Mouse (Mus musculus): ENCODE data around the gene Rabggtb. TPM values are rescaled to one million over a fixed set of nuclear protein-coding genes. Genes with fewer than 3 reads are reported as not detected.

The Rabggtb gene
- polyA plus RNA-seq, 1 experiment from 2014 or later, result 52.1 TPM

GRCm38 (mm10) chr3:153948176-153948575 is 35.4 kb upstream of the Rabggtb start:
- ATAC-seq (ENCODE audit: insufficient read depth) (no peak), DNase-seq (no peak)
- no peak for TF ChIP-seq CTCF (IDR thresholded peaks at IDR 0.05; ENCODE audit: low read depth)
- Histone ChIP-seq H3K4me2 (no peak overlapping the region), H3K4me1 (ENCODE audit: insufficient read depth) (no peaks in the 10 kb centered on the region), H3K9me3 (ENCODE audit: low read depth, low read length) (no peaks in the 10 kb centered on the region), H3K27ac (ENCODE audit: low read depth) (no peak overlapping the region), H3K27me3 (ENCODE audit: insufficient read depth, low read length) (no peaks in the 10 kb centered on the region), H3K4me3 (ENCODE audit: low read depth, low read length) (no peak overlapping the region), H3K9ac (no peak overlapping the region), H3K36me3 (ENCODE audit: insufficient read depth) (no peaks in the 10 kb centered on the region)
- 60% methylated on average over 2 of the region's 2 CpGs for WGBS

- ATAC-seq (ENCODE audit: insufficient read depth), result no peak
- Histone ChIP-seq H3K4me1 (ENCODE audit: insufficient read depth) (peaks cover 5% of the 10 kb centered on the region; the same call in 1 of the 2 replicates), H3K4me2 (no peak overlapping the region), H3K9me3 (ENCODE audit: low read depth, low read length) (no peaks in the 10 kb centered on the region), H3K27me3 (ENCODE audit: insufficient read depth, low read length) (no peaks in the 10 kb centered on the region), H3K9ac (no peak overlapping the region), H3K27ac (ENCODE audit: low read depth) (no peak overlapping the region), H3K36me3 (ENCODE audit: insufficient read depth) (no peaks in the 10 kb centered on the region), H3K4me3 (ENCODE audit: low read depth, low read length) (no peak overlapping the region)
- DNase-seq, result no peak
- no peak for TF ChIP-seq CTCF (IDR thresholded peaks at IDR 0.05; ENCODE audit: low read depth)
- WGBS, result 55% methylated on average over 4 of the region's 4 CpGs
Measured at GRCm38 (mm10) chr3:153947271-153947670, 34.5 kb upstream of the Rabggtb start.

GRCm38 (mm10) chr3:153944335-153944990 is 31.7 kb upstream of the Rabggtb start, which contains the start of gene Acadm:
Gene Acadm, minus strand, starts transcription at chr3:153944632.
- WGBS, result under 1% methylated on average over 41 of the region's 41 CpGs
- Histone ChIP-seq H3K9me3 (ENCODE audit: low read depth, low read length) (no peaks in the 10 kb centered on the region), H3K27me3 (ENCODE audit: insufficient read depth, low read length) (no peaks in the 10 kb centered on the region), H3K27ac (ENCODE audit: low read depth) (peak within 1 kb of the TSS; percentile 87), H3K36me3 (ENCODE audit: insufficient read depth) (peaks cover 4% of the 10 kb centered on the region; the same call in 1 of the 2 replicates), H3K9ac (peak within 1 kb of the TSS; percentile 69), H3K4me2 (peak within 1 kb of the TSS; percentile 85), H3K4me1 (ENCODE audit: insufficient read depth) (peaks cover 5% of the 10 kb centered on the region; the same call in 1 of the 2 replicates), H3K4me3 (ENCODE audit: low read depth, low read length) (peak within 1 kb of the TSS; percentile 80)
- ATAC-seq (ENCODE audit: insufficient read depth) (peak; percentile 97), DNase-seq (peak; percentile 98)
- no peak for TF ChIP-seq CTCF (IDR thresholded peaks at IDR 0.05; ENCODE audit: low read depth)

GRCm38 (mm10) chr3:153943901-153944334 is 31.1 kb upstream of the Rabggtb start:
- ATAC-seq (ENCODE audit: insufficient read depth) (peak; percentile 76), DNase-seq (no peak)
- Histone ChIP-seq H3K27ac (ENCODE audit: low read depth) (peak overlapping the region; percentile 87), H3K4me3 (ENCODE audit: low read depth, low read length) (peak overlapping the region; percentile 80), H3K4me2 (peak overlapping the region; percentile 85), H3K9ac (peak overlapping the region; percentile 69), H3K27me3 (ENCODE audit: insufficient read depth, low read length) (no peaks in the 10 kb centered on the region), H3K36me3 (ENCODE audit: insufficient read depth) (peaks cover 4% of the 10 kb centered on the region; the same call in 1 of the 2 replicates), H3K4me1 (ENCODE audit: insufficient read depth) (peaks cover 5% of the 10 kb centered on the region; the same call in 1 of the 2 replicates), H3K9me3 (ENCODE audit: low read depth, low read length) (no peaks in the 10 kb centered on the region)
- WGBS, result 0% methylated on average over 19 of the region's 19 CpGs
- no peak for TF ChIP-seq CTCF (IDR thresholded peaks at IDR 0.05; ENCODE audit: low read depth)

GRCm38 (mm10) chr3:153943003-153943640 is 30.3 kb upstream of the Rabggtb start:
- Histone ChIP-seq H3K9ac (peak overlapping the region; percentile 69), H3K4me3 (ENCODE audit: low read depth, low read length) (peak overlapping the region; percentile 80), H3K9me3 (ENCODE audit: low read depth, low read length) (no peaks in the 10 kb centered on the region), H3K27me3 (ENCODE audit: insufficient read depth, low read length) (no peaks in the 10 kb centered on the region), H3K4me1 (ENCODE audit: insufficient read depth) (peaks cover 5% of the 10 kb centered on the region; the same call in 1 of the 2 replicates), H3K27ac (ENCODE audit: low read depth) (peak overlapping the region; percentile 87; the same call in 1 of the 2 replicates), H3K4me2 (peak overlapping the region; percentile 85), H3K36me3 (ENCODE audit: insufficient read depth) (peaks cover 8% of the 10 kb centered on the region)
- ATAC-seq (ENCODE audit: insufficient read depth), result no peak
- TF ChIP-seq CTCF (IDR thresholded peaks at IDR 0.05; ENCODE audit: low read depth), result no peak
- 14% methylated on average over 12 of the region's 12 CpGs for WGBS
- peak; percentile 84 for DNase-seq

GRCm38 (mm10) chr3:153941613-153942012 is 28.8 kb upstream of the Rabggtb start:
- H3K9me3 ChIP-seq (ENCODE audit: low read depth, low read length), result no peaks in the 10 kb centered on the region
- no peak for TF ChIP-seq CTCF (IDR thresholded peaks at IDR 0.05; ENCODE audit: low read depth)
- no peak overlapping the region for H3K4me2 ChIP-seq
- H3K4me1 ChIP-seq (ENCODE audit: insufficient read depth), result peaks cover 5% of the 10 kb centered on the region; the same call in 1 of the 2 replicates
- 93% methylated on average over 13 of the region's 13 CpGs for WGBS
- H3K27me3 ChIP-seq (ENCODE audit: insufficient read depth, low read length), result no peaks in the 10 kb centered on the region
- ATAC-seq (ENCODE audit: insufficient read depth) (no peak), DNase-seq (no peak)
- no peak overlapping the region for H3K4me3 ChIP-seq (ENCODE audit: low read depth, low read length)
- H3K27ac ChIP-seq (ENCODE audit: low read depth), result no peak overlapping the region
- H3K36me3 ChIP-seq (ENCODE audit: insufficient read depth), result peaks cover 22% of the 10 kb centered on the region
- no peak overlapping the region for H3K9ac ChIP-seq

GRCm38 (mm10) chr3:153940486-153940885 is 27.7 kb upstream of the Rabggtb start:
- Histone ChIP-seq H3K4me2 (no peak overlapping the region), H3K9ac (no peak overlapping the region), H3K4me3 (ENCODE audit: low read depth, low read length) (no peak overlapping the region), H3K27me3 (ENCODE audit: insufficient read depth, low read length) (no peaks in the 10 kb centered on the region), H3K27ac (ENCODE audit: low read depth) (no peak overlapping the region), H3K4me1 (ENCODE audit: insufficient read depth) (peaks cover 5% of the 10 kb centered on the region; the same call in 1 of the 2 replicates), H3K36me3 (ENCODE audit: insufficient read depth) (peaks cover 31% of the 10 kb centered on the region), H3K9me3 (ENCODE audit: low read depth, low read length) (no peaks in the 10 kb centered on the region)
- no peak for DNase-seq
- no peak for ATAC-seq (ENCODE audit: insufficient read depth)
- TF ChIP-seq CTCF (IDR thresholded peaks at IDR 0.05; ENCODE audit: low read depth), result no peak
- 92% methylated on average over 9 of the region's 9 CpGs for WGBS

All from lung, embryonic 14.5 days (tissue).